Mouse (Mus musculus): ENCODE results near the gene Aff3.

Gene Aff3

DNA sequence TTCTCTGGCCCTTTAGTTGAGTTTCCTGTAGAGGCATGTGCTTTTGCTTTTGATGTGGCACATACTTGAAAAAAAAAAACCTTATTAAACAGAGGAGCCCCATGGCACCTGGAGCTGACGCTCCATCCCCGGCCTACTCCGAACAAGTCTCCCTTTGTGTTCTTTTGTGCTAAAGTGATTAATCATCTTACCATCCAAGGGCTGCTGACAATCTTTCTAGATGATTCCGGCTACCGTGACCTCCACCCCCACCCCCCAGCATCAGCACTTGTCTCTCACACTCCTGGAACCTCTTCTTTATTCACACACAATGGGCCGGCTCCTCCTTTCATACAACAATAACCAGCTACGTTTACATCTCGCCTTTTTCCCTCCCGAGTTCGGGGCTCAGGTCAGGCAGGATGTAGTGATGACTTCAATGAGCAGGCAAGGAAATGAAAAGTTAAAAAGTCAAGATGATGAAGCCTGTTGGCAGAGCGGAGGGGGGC lies 269.5 kb downstream of the Aff3 start:
- in situ Hi-C loops (cut with MboI; ENCODE audit: low sequenced_read_pairs), result loop anchor here (25.0 kb wide), 1 partner anchor 367 kb away; no protein-coding TSS in a partner anchor

DNA sequence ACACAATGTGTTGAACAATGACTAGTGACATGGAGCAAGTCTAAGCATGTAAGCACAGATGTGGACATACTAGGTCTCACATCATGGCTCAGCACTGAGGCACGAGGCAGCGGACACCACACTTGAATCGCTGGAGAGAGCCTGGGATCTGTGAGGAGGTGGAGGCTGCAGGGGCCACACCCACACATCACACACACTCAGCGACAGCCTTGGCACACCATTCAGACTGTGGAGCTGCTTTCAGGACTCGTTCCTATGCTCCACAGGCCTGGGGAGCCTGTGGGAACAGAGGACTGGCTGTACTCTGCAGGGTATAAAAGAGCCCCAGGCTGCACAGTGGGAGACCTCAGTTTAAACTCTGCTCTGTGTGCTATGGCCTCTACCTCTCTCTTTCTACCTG lies 270.3 kb downstream of the Aff3 start:
- in situ Hi-C loops (cut with MboI; ENCODE audit: low sequenced_read_pairs), result loop anchor here (25.0 kb wide), 1 partner anchor 368 kb away; no protein-coding TSS in a partner anchor

DNA sequence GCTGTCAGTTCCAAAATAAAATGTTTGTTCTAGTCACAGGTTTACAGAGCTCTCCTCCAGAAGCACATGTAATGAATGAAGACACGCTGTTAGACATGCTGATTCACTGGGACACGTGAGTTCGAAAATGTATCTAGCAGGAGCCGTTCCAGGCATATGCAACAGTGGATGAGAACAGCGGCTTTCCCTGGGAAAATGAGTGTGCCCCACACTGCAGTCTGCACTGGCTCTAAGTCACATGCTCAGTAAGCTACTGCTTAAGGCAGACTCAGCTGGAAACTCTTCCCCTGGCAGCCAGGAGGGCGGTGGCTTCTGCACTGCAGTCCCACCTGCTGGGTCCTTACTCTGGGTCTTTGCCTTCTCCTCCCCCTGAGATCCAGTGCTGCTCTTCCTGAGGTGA lies 271.2 kb downstream of the Aff3 start:
- in situ Hi-C loops (cut with MboI; ENCODE audit: low sequenced_read_pairs), result loop anchor here (25.0 kb wide), 1 partner anchor 369 kb away; no protein-coding TSS in a partner anchor

DNA sequence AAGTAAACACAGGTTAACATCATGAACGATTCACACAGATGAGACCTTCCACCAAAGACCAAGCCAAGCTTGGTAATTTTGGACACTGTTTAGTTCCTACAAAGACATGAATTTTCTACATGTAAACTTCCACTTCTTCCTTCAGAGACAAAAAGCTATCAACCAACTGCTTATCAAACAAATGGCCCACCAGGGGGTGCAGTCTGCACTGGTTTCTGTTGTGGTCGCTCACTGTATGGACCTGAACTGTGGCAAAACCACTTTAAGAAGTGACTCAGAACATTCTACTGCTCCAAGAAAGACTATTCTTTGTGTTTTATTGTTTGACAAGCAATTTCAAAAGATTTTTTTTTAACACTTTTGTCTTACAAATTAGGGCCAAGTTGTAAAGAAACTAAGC lies 271.8 kb downstream of the Aff3 start:
- in situ Hi-C loops (cut with MboI; ENCODE audit: low sequenced_read_pairs), result loop anchor here (25.0 kb wide), 1 partner anchor 369 kb away; no protein-coding TSS in a partner anchor

DNA sequence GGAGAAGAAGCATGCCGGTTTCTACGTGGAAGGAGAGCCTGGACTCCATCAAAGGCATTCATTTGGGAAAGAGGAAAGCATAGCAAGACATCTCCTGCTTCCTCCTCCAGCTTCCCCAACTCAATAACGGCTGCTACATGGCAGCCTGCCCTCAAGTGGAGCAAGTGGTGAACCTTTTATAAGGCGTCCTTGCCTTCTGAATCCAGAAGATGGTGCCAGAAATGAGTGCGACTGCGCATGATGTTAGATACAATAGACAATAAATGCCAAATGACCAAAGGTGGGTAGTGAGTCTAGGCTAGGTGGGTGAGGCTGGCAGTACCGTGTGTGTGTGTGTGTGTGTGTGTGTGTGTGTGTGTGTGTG lies 273.9 kb downstream of the Aff3 start:
- in situ Hi-C loops (cut with MboI; ENCODE audit: low sequenced_read_pairs), result loop anchor here (25.0 kb wide), 1 partner anchor 371 kb away; no protein-coding TSS in a partner anchor

DNA sequence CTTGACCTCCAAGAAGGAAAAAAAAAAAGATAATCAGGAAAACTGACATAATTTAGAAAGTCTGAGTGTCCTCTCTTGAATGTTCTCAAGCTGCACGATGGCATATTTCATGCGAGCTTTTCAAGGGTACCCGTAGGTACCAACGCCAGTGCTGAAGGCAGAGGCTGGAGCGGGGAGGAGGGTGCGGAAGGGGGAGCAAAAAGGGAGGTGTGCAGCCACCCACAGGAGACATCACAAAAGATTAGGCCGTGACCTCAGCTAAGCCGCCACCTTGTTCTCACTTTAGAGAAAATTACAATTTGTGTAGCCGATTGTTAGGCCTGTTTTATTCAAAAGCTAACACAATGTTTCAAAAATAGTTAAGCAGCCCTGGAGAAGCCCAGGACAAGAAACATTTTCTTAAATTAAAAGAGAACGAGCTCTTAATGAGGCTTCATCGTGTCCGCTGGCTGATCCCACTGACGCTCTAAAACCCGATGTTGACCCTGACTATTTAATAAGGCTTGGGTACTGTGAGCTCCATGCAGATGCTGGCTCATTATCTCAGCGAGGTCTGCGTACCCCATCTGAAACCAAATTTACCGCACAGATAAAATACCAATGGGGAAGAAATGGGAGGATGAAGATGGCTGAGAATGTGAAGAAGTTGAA lies 274.4 kb downstream of the Aff3 start:
- in situ Hi-C loops (cut with MboI; ENCODE audit: low sequenced_read_pairs), result loop anchor here (25.0 kb wide), 1 partner anchor 372 kb away; no protein-coding TSS in a partner anchor

DNA sequence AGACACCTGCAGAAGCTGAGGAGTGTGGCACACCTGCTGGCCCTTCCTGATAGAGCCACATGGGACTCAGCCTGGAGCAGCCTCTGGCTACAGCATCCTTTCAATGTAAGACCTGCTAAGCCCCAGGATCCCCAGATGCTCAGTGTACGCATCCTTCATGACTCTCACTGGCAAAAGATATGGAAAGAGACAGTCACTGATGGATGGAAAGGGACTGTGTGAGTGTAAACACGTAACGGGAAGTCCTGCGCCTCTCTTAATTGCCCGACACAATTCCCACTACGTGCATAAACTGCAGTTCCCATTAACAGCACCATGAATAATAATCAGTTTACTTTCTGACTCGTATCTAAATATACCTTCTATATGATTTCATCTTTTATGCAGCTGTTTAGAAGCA lies 275.2 kb downstream of the Aff3 start:
- in situ Hi-C loops (cut with MboI; ENCODE audit: low sequenced_read_pairs), result loop anchor here (25.0 kb wide), 1 partner anchor 373 kb away; no protein-coding TSS in a partner anchor

DNA sequence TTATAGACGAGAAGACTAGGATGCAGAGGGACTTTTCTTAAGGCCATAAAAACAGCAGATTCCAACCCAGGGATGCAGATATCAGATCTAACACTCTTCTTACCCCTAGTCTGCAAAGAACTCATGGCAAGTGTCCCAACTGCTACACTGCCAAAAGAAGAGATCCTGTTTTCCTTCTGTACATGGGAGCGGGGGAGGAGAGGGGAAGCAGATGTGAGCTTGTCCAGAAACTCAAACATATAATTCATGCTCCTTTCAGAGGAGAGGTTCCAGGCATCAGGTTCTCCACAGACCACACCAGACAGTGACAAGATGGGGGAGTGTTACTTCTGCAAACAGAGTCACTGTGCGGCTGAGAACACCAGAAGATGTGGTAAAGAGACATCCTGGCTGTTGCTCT lies 276.3 kb downstream of the Aff3 start:
- in situ Hi-C loops (cut with MboI; ENCODE audit: low sequenced_read_pairs), result loop anchor here (25.0 kb wide), 1 partner anchor 374 kb away; no protein-coding TSS in a partner anchor

DNA sequence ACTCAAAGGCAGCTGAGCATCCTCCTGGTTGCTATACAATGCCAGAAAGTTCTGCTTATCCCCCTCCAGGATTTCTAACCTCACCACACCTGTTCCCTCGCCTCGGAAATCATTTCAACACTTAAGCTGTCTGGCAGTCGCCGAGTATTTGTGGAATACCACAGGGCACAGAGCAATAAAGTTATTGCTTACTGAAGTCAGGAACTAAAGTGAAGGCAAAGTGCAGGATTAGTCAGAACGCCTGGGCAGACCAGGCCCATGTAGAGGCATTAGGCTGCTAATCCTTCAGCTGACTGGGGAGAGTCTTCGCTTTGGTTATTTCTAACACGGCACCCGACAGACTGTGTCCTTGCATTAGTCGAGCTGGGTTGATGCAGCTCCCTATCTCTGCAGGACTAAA lies 277.3 kb downstream of the Aff3 start:
- in situ Hi-C loops (cut with MboI; ENCODE audit: low sequenced_read_pairs), result loop anchor here (25.0 kb wide), 1 partner anchor 375 kb away; no protein-coding TSS in a partner anchor

DNA sequence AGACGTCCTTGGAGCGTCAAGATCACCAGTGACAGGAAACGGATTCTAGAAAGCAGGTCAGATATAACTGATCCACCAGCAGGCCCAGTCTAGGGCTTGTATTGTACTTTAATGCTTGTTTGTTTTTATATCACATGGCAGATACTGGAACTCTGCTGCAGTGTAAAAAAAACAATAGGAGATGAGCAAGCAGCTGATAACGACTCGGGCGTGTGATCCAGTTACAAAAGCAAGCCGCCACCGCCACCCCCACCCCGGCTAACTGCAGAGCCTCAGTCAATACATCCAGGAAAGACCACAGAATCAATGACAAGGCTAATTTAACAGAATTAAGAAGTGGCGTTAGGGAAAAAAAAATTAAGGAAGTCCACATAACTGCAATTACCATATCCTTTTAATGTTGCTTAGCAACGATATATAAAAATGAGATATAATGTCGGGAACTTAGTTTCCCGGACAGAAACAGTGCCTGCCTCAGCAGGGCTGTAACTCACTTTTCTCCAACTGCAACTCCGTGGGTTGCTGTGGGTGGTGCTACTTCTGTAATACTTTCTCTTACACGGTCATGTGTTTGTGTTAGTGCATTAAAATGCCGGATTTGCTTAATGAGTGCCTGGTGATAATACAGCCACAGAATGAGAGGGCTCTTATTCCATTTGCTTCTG lies 280.2 kb downstream of the Aff3 start:
- in situ Hi-C loops (cut with MboI; ENCODE audit: low sequenced_read_pairs), result loop anchor here (25.0 kb wide), 1 partner anchor 378 kb away; no protein-coding TSS in a partner anchor

DNA sequence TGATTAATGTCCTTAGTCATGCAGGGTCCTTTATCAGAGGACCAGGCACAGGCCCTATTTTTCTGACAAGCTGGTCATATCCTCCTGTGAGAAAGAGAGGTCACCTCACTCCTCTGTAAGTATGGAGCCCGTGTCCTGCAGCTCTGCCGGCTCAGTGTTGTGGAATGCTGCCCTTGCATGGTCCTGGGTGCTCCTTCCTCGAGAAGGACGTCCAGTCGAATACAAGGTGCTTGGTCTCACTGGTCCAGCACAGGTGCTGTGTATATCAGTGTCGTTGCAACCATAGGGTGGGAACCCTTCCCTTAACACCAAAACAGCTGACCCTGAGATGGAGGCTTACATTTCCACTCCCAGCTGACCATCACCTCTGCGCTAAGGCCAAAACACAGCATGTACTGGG lies 280.7 kb downstream of the Aff3 start:
- in situ Hi-C loops (cut with MboI; ENCODE audit: low sequenced_read_pairs), result loop anchor here (25.0 kb wide), 1 partner anchor 378 kb away; no protein-coding TSS in a partner anchor

DNA sequence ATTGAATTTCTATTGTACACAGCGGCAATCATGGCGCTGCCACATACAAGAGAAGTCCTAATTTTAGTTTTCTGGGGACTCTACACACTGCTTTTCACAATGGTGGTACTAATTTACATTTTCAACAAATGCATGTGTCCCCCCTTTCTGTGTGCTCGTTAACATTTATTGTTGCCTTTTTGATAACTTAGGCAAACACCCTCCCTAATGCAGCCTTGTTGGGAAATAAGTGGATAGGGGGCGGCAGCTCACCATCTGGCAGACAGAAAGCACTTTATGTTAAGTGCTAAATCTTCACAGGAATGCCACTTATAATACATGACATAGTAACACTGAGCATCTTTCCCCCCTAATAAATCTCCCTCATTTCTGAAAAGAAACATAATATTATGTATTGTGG lies 282.1 kb downstream of the Aff3 start:
- in situ Hi-C loops (cut with MboI; ENCODE audit: low sequenced_read_pairs), result loop anchor here (25.0 kb wide), 1 partner anchor 380 kb away; no protein-coding TSS in a partner anchor

DNA sequence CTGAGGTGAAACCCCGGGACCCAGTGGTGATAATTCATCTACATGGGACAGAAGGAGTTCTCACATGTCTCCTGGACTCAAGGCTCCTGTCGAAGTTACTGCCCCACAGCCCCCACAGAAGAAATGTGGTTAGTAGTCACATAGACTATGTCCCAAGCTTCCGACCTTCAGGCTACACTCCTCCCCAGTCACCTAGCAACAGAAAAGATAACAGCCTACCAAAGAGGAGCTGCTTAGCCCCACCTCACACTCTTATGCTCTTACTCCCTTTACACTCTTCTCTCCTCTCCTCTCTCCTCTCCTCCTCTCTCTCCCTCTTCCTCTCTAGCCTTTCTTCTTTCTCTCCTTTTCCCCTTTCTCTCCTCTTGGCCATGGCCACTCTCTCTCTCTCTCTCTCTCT lies 286.8 kb downstream of the Aff3 start:
- in situ Hi-C loops (cut with MboI; ENCODE audit: low sequenced_read_pairs), result loop anchor here (25.0 kb wide), 1 partner anchor 384 kb away; no protein-coding TSS in a partner anchor

DNA sequence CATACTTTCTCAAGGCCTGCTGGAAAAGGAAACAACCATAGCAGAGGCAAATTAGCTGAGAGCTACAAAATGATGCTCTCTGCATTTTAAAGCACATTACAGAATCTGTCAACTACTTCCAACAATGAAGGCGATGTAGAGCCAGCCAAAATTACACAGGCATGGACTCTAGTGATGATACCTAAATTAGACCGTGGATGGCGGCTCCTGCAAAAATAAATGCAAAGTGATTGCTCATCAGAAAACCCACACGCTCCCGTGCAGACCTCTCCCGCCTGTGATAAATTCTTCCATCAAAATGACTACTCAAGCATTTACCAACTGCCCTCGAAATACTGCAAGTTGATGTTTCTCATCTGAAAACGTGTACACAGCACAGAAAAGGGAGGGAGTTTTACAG lies 295.6 kb downstream of the Aff3 start:
- in situ Hi-C loops (cut with MboI; ENCODE audit: low sequenced_read_pairs), result no loop called here

DNA sequence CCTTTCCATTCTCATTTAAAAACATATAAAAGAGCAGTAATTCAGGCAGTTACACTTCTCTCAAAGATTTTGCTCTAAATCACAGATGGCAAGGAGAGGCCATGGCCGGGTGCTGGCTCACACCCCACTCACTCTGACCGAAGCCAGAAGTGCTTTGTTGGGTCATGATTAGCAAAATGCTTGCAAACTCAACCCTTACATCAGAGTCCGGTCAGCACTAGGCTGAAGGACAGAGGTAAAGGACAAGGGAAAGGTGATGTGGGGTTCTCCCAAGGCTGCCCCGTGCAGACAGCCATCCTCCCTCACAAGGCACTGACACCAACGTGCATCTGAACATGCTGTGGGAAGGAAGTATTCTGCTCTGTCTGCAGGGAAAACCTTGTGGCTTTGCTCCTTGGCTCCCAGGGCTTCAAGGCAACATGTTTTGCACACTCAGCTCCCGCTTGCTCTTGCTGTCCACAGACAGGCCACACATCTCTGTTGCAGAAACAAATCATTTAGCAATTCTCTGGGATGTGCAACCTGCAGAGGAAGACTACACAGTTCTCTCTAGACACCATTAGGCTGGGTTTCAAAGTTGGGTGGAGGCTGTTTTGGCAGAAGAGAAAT lies 296.6 kb downstream of the Aff3 start:
- in situ Hi-C loops (cut with MboI; ENCODE audit: low sequenced_read_pairs), result no loop called here

DNA sequence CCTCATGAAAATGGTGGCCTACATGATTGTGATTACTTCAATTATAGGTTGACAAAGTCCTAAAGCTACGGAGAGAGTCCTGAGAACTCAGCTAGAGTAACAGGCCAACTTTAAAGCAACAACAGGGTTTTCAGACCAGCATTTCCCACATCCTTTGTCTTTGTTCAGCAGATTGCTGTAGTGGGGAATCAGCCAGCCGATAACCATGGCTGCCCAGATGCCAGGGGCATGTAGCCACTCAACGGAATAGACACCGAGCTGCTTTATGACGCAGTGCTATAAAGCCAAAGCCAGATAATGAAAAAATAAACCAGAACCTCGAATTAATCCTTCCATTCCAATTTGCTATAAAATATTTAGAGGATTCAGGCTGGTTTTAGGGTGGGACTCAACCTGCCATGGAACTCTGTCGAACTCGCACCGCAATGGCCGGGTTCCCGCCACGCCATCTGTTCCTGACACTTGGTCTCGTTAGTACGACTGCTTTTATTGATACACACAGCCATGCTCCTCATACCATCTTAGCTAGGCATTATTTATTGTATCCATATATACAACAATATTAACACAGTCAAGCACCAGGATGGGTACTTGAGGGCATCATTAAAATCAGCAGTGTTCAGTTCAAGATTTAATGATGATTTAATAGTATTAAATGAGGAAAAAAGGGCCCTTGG lies 297.2 kb downstream of the Aff3 start:
- in situ Hi-C loops (cut with MboI; ENCODE audit: low sequenced_read_pairs), result no loop called here

DNA sequence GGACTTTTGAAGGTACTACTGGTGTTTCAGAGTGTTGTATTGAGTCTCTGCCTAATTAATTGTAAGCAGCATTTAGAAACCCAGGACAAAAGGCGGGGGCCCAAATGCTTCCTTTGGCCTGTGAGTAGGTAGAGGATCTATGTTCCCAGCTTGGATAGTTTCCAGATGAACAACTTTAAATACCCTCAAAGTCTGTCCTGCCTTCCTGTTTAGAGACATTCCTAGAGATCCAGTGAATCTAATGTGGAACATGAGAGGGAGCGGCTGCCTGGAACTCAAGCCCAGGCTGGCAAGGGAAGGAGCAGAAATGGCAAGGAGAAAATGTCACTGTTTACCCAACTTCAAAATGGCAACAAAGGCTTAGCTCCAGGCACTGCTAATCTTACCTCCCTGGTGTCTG lies 300.9 kb downstream of the Aff3 start:
- in situ Hi-C loops (cut with MboI; ENCODE audit: low sequenced_read_pairs), result no loop called here

DNA sequence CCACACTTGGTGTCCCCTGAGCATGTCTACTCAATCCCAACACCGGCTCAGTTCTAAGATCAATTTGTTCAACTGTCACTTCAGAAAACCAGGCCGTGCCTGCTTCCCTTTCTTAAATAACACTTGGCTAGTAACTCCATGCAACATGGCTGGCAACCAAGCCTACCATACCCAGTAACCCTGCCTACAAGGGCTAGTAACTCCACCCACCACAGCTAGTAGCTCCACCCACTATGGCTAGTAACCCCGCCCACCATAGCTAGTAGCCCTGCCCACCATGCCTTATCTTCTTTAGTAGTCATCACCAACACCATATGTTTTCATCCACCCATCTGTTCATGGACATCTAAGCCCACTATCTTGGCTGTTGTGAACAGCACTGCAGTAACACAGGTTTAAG lies 302.5 kb downstream of the Aff3 start:
- in situ Hi-C loops (cut with MboI; ENCODE audit: low sequenced_read_pairs), result no loop called here

DNA sequence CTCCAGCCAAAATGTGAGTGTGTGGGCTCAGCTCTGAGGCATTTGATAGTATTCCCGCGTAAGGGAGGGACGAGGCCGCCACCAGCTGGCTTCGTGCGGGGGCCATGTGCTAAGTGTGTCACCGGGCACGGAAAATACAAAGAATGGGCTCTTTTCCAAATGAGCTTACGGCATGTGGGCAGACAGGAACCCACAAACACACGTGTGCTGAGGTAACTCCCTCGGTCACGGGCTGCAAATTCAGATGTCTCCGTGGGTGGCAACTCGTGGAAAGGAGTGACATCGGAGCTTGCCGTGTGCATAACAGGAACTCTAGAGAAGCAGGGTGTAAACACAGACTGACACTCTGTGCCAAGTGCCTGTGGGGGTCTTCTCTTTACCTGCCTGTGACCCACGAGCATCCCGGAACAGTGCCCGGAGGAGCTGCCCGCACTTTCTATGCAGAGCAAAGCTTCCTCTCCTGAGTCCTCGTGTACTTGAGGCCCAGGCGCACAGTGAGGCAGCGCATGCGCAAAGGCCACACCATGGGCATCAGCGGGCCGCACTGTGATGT lies 305.9 kb downstream of the Aff3 start:
- in situ Hi-C loops (cut with MboI; ENCODE audit: low sequenced_read_pairs), result no loop called here
